Mouse (Mus musculus): ENCODE measurements at regions not wholly inside any gene's neighbourhood (a gene's known extent, or its start where the extent isn't known, plus 50 kb on each side); places are given as distances from the start of the nearest gene placed in this dataset.

DNA sequence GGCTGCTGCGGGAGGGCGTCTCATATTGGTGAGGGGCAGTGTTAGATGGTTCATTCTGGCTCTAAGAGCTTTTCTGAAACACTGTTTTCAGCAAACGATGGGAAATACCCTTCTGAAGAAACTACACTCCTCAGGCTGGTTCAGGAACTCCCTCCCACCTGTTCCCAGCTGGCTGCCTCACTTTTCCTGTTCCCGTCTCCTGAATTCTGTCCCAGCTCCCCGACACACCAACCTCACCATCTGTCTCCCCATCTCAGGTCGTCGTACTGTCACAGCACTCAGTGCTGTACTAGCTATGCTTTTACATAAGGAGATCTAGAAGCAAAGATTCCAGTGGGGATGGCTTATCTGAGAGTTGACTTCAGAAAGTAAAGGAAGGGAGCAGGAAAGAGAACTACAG lies 309.2 kb upstream of the Chd6 start:
- no peak for TF ChIP-seq CTCF (conservative IDR thresholded peaks at IDR 0.05; ENCODE audit: insufficient read depth, insufficient read length, low read depth, low read length)
- no peak for TF ChIP-seq POLR2A (IDR thresholded peaks at IDR 0.05; ENCODE audit: low read depth, low read length)

Measured in kidney, adult 2 months (tissue).